Comparison of ENCODE assay signal across 9 mouse cellular contexts in the genomic region with DNA sequence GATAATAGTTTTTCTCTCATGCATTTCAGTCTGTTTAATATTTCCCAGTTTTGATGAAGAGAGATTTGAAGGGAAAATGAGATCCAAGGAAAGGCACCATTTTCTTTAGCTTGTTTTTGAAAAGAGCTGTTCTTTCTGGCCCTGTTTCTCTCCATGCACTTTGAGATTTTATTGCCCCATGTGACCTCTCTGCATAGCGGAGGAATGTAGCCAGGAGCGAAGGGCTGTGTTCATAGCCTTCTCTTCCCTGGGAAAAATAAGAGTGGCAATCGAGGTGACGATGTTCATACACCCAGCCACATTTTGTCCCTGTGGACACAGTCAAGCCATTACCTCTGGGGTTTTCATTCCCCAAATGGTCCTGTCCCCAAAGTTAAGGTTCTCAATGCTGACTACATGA. TPM values are rescaled to one million over a fixed set of nuclear protein-coding genes. Genes with fewer than 3 reads are reported as not detected.
DNase-seq lines count a peak whose midpoint lies in the region; ATAC-seq and TF ChIP-seq lines count a peak whose summit lies in the region.
"Had no signal": no experiment of that assay in that cellular context is flagged by ENCODE, and none has a peak within 500 bp of the region (broad histone marks: within the 10 kb centered on the region; RNA-seq: fewer than 3 reads in every experiment).

No protein-coding gene starts in this region.

- H3K9me3 ChIP-seq in heart, embryonic 10.5 days = no peaks in the 10 kb centered on the region
- no peaks in the 10 kb centered on the region for H3K9me3 ChIP-seq in midbrain, embryonic 10.5 days (replicated peaks)
- no peaks in the 10 kb centered on the region for H3K9me3 ChIP-seq in midbrain, embryonic 11.5 days (ENCODE audit: control insufficient read depth, low read length)
- H3K9me3 ChIP-seq in limb, embryonic 12.5 days = no peaks in the 10 kb centered on the region
- no peaks in the 10 kb centered on the region for H3K9me3 ChIP-seq in stomach, postnatal 0 days (ENCODE audit: control insufficient read depth, low read length)

- no peak overlapping the region; the same call in 1 of the 2 replicates for H3K9ac ChIP-seq in midbrain, embryonic 11.5 days (ENCODE audit: low read length)
- no peak overlapping the region for H3K9ac ChIP-seq in limb, embryonic 12.5 days (replicated peaks)
- H3K9ac ChIP-seq in stomach, postnatal 0 days (ENCODE audit: low read length) = no peak overlapping the region; the same call in 1 of the 2 replicates

- no peak for ATAC-seq in midbrain, embryonic 11.5 days (ENCODE audit: low FRiP score)
- ATAC-seq in limb, embryonic 12.5 days (ENCODE audit: insufficient number of reproducible peaks, insufficient read depth, low FRiP score, low TSS enrichment, low read depth) = no peak
- ATAC-seq in stomach, postnatal 0 days (ENCODE audit: low FRiP score, low TSS enrichment) = no peak

- H3K4me3 ChIP-seq in heart, embryonic 10.5 days = no peak overlapping the region
- H3K4me3 ChIP-seq in midbrain, embryonic 10.5 days = no peak overlapping the region
- H3K4me3 ChIP-seq in midbrain, embryonic 11.5 days (ENCODE audit: low read depth, low read length) = no peak overlapping the region
- no peak overlapping the region for H3K4me3 ChIP-seq in limb, embryonic 12.5 days (replicated peaks)
- no peak overlapping the region for H3K4me3 ChIP-seq in stomach, postnatal 0 days (ENCODE audit: low read depth, low read length)

- peaks cover 23% of the 10 kb centered on the region for H3K4me1 ChIP-seq in heart, embryonic 10.5 days
- peaks cover 36% of the 10 kb centered on the region for H3K4me1 ChIP-seq in midbrain, embryonic 10.5 days
- peaks cover 24% of the 10 kb centered on the region for H3K4me1 ChIP-seq in midbrain, embryonic 11.5 days (ENCODE audit: control insufficient read depth, insufficient read depth, low read length)
- H3K4me1 ChIP-seq in limb, embryonic 12.5 days (replicated peaks) = peaks cover 49% of the 10 kb centered on the region
- H3K4me1 ChIP-seq in stomach, postnatal 0 days (replicated peaks; ENCODE audit: control insufficient read depth, insufficient read depth) = peaks cover 8% of the 10 kb centered on the region

- DNase-seq in heart, embryonic 10.5 days (ENCODE audit: low spot score) = no peak
- DNase-seq in heart, postnatal 4 days = no peak
- no peak for DNase-seq in midbrain, embryonic 10.5 days (ENCODE audit: low spot score)
- no peak for DNase-seq in midbrain, embryonic 11.5 days (ENCODE audit: low spot score, missing footprints)
- no peak for DNase-seq in stomach, postnatal 0 days (ENCODE audit: low spot score)
- DNase-seq in right cerebral cortex, postnatal 36 days (ENCODE audit: low spot score in 2 of 2) = no peak
- DNase-seq in right cerebral cortex, adult 2 months (ENCODE audit: low spot score in 2 of 2) = no peak
- DNase-seq: adrenal gland, postnatal 25 days had no signal

- peak overlapping the region; percentile 87; the same call in 1 of the 2 replicates for H3K27ac ChIP-seq in heart, embryonic 10.5 days
- peak overlapping the region; percentile 97 for H3K27ac ChIP-seq in midbrain, embryonic 10.5 days (replicated peaks)
- H3K27ac ChIP-seq in midbrain, embryonic 11.5 days (ENCODE audit: low read depth, low read length) = no peak overlapping the region
- H3K27ac ChIP-seq in limb, embryonic 12.5 days = 0 out of 2 replicates have a peak overlapping the region, but pooled peaks have one; percentile 86
- H3K27ac ChIP-seq in stomach, postnatal 0 days (replicated peaks) = no peak overlapping the region

- no peak overlapping the region for H3K4me2 ChIP-seq in midbrain, embryonic 11.5 days
- peak overlapping the region; percentile 65 for H3K4me2 ChIP-seq in limb, embryonic 12.5 days
- H3K4me2 ChIP-seq in stomach, postnatal 0 days (replicated peaks; ENCODE audit: low read depth) = peak overlapping the region; percentile 77; the same call in 1 of the 2 replicates

- no peak for TF ChIP-seq CTCF in stomach, postnatal 0 days (IDR thresholded peaks at IDR 0.05; ENCODE audit: low read depth)

- TF ChIP-seq EP300 in stomach, postnatal 0 days (optimal IDR thresholded peaks at IDR 0.05) = no peak

- no peaks in the 10 kb centered on the region for H3K27me3 ChIP-seq in heart, embryonic 10.5 days (ENCODE audit: insufficient read depth, poor library complexity, severe bottlenecking)
- H3K27me3 ChIP-seq in midbrain, embryonic 10.5 days (ENCODE audit: low read depth, poor library complexity, severe bottlenecking) = no peaks in the 10 kb centered on the region
- H3K27me3 ChIP-seq in midbrain, embryonic 11.5 days (ENCODE audit: control insufficient read depth, insufficient read depth, low read length) = no peaks in the 10 kb centered on the region
- peaks cover 4% of the 10 kb centered on the region for H3K27me3 ChIP-seq in limb, embryonic 12.5 days
- no peaks in the 10 kb centered on the region for H3K27me3 ChIP-seq in stomach, postnatal 0 days (ENCODE audit: control insufficient read depth, insufficient read depth, low read length)

- 72% methylated on average over 4 of the region's 4 CpGs for WGBS in heart, embryonic 10.5 days
- 89% methylated on average over 4 of the region's 4 CpGs for WGBS in midbrain, embryonic 10.5 days
- WGBS in midbrain, embryonic 11.5 days = 85% methylated on average over 4 of the region's 4 CpGs
- WGBS in limb, embryonic 12.5 days = 8% methylated on average over 4 of the region's 4 CpGs
- 78% methylated on average over 4 of the region's 4 CpGs for WGBS in stomach, postnatal 0 days

- peaks cover 4% of the 10 kb centered on the region; the same call in 1 of the 2 replicates for H3K36me3 ChIP-seq in heart, embryonic 10.5 days
- peaks cover 17% of the 10 kb centered on the region for H3K36me3 ChIP-seq in midbrain, embryonic 10.5 days
- no peaks in the 10 kb centered on the region; the same call in 1 of the 2 replicates for H3K36me3 ChIP-seq in midbrain, embryonic 11.5 days (ENCODE audit: control insufficient read depth, insufficient read depth, low read length)
- H3K36me3 ChIP-seq in limb, embryonic 12.5 days = peaks cover 9% of the 10 kb centered on the region; the same call in 1 of the 2 replicates
- H3K36me3 ChIP-seq in stomach, postnatal 0 days (ENCODE audit: control insufficient read depth, insufficient read depth, low read length) = no peaks in the 10 kb centered on the region

RNA-seq across cellular contexts. Expression of gene Mgst2, which starts 40.0 kb away (rescaled TPM):
- 1.1 and 4.1 TPM in 2 replicates for polyA plus RNA-seq in heart, embryonic 10.5 days (2016; fragmentation: Nextera tagmentation; extraction: Ambion mirVana)
- total RNA-seq in heart, postnatal 4 days (2021) = 1 to 10 TPM; 1.6 TPM
- polyA plus RNA-seq in midbrain, embryonic 10.5 days (2016; fragmentation: Nextera tagmentation; extraction: Ambion mirVana) = 0.31 and 0.34 TPM in 2 replicates
- polyA plus RNA-seq in midbrain, embryonic 11.5 days (2014; fragmentation: Nextera tagmentation; extraction: Ambion mirVana) = 0.22 TPM in 1 of 2 replicates, not detected in the other
- polyA plus RNA-seq in limb, embryonic 12.5 days (2016; fragmentation: Nextera tagmentation; extraction: Ambion mirVana) = 1.1 and 1.4 TPM in 2 replicates
- polyA plus RNA-seq in stomach, postnatal 0 days (2015; fragmentation: Nextera tagmentation; extraction: Ambion mirVana) = 264 and 268 TPM in 2 replicates

Comparison
In these comparisons a context has a peak if more than half of its experiments do, and no peak if none do; other contexts are left out.
1. H3K27ac ChIP-seq: peak in heart, embryonic 10.5 days (single experiment), midbrain, embryonic 10.5 days (single experiment) and limb, embryonic 12.5 days (single experiment); none in midbrain, embryonic 11.5 days (single experiment) and stomach, postnatal 0 days (single experiment).
2. RNA of gene Mgst2, which starts 40.0 kb away (polyA plus RNA-seq): 264 to 268 TPM in stomach, postnatal 0 days; 1.1 to 4.1 TPM in heart, embryonic 10.5 days, 1.1 to 1.4 TPM in limb, embryonic 12.5 days, 0.31 to 0.34 TPM in midbrain, embryonic 10.5 days and 0.22 TPM in midbrain, embryonic 11.5 days; every median in the first group is over 10 times any median in the second.